Mouse (Mus musculus): ENCODE results near the gene C1galt1. TPM values are rescaled to one million over a fixed set of nuclear protein-coding genes. Genes with fewer than 3 reads are reported as not detected.

Gene C1galt1
- polyA plus RNA-seq, 1 experiment from 2014 or later = 10.0 TPM

GRCm38 (mm10) chr6:7881595-7882128, 37.0 kb downstream of the C1galt1 start:
- Histone ChIP-seq H3K4me2 (replicated peaks; ENCODE audit: low read depth, low read length) (no peak overlapping the region), H3K9me3 (ENCODE audit: control insufficient read depth, low read depth, low read length) (no peaks in the 10 kb centered on the region), H3K9ac (replicated peaks; ENCODE audit: low read depth, low read length) (no peak overlapping the region), H3K4me1 (ENCODE audit: control insufficient read depth, insufficient read depth, low read length) (no peaks in the 10 kb centered on the region), H3K36me3 (ENCODE audit: control insufficient read depth, insufficient read depth, low read length) (no peaks in the 10 kb centered on the region), H3K27me3 (ENCODE audit: control insufficient read depth, insufficient read depth, low read length) (no peaks in the 10 kb centered on the region), H3K4me3 (ENCODE audit: low read depth, low read length) (no peak overlapping the region), H3K27ac (ENCODE audit: low read length) (no peak overlapping the region)
- no peak for ATAC-seq (ENCODE audit: insufficient number of reproducible peaks, insufficient read depth, low FRiP score, low read depth)
- 78% methylated on average over 1 of the region's 1 CpGs for WGBS

GRCm38 (mm10) chr6:7882520-7882919, 37.9 kb downstream of the C1galt1 start:
- no peak for ATAC-seq (ENCODE audit: insufficient number of reproducible peaks, insufficient read depth, low FRiP score, low read depth)
- H3K4me2 ChIP-seq (replicated peaks; ENCODE audit: low read depth, low read length) = no peak overlapping the region
- H3K36me3 ChIP-seq (ENCODE audit: control insufficient read depth, insufficient read depth, low read length) = no peaks in the 10 kb centered on the region
- no peak overlapping the region for H3K27ac ChIP-seq (ENCODE audit: low read length)
- no peak overlapping the region for H3K4me3 ChIP-seq (ENCODE audit: low read depth, low read length)
- 70% methylated on average over 13 of the region's 13 CpGs for WGBS
- no peaks in the 10 kb centered on the region for H3K9me3 ChIP-seq (ENCODE audit: control insufficient read depth, low read depth, low read length)
- H3K27me3 ChIP-seq (ENCODE audit: control insufficient read depth, insufficient read depth, low read length) = no peaks in the 10 kb centered on the region
- H3K9ac ChIP-seq (replicated peaks; ENCODE audit: low read depth, low read length) = no peak overlapping the region
- H3K4me1 ChIP-seq (ENCODE audit: control insufficient read depth, insufficient read depth, low read length) = no peaks in the 10 kb centered on the region

DNA sequence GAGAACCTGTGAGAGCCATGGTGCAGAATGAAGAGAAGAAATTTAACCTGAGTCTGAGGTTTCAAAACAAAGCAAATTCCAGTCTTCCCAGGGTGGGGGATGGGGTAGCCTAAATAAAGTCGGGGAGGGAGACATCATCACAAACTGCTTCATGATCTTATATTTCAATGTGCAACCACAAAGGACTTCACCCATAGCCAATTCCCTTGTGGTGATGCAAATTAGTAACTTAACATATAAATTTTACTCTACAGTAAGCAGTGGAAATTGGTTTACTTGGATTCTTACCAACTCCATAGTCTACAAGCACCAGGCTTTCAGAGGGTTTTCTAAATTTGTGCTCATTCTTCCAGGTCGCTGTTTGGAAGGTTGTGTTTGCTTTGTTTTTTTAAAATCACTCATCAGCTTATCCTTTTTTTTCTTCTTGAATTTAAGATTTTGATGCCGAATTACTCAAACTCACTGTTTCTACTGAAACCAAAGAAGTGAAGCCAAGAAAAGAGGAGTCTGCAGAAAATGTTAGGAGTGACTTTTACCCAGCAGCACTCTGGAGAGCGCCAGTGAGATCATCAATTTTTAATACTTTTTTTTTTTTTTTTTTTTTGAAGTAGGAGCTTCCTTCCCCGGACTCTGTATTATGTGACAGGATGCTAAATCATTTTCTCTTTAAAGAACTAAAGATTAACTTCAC, 41.5 kb downstream of the C1galt1 start:
- Histone ChIP-seq H3K4me1 (ENCODE audit: control insufficient read depth, insufficient read depth, low read length) (no peaks in the 10 kb centered on the region), H3K9ac (replicated peaks; ENCODE audit: low read depth, low read length) (no peak overlapping the region), H3K36me3 (ENCODE audit: control insufficient read depth, insufficient read depth, low read length) (no peaks in the 10 kb centered on the region), H3K4me3 (ENCODE audit: low read depth, low read length) (no peak overlapping the region), H3K9me3 (ENCODE audit: control insufficient read depth, low read depth, low read length) (no peaks in the 10 kb centered on the region), H3K4me2 (replicated peaks; ENCODE audit: low read depth, low read length) (no peak overlapping the region), H3K27me3 (ENCODE audit: control insufficient read depth, insufficient read depth, low read length) (no peaks in the 10 kb centered on the region), H3K27ac (ENCODE audit: low read length) (no peak overlapping the region)
- ATAC-seq (ENCODE audit: insufficient number of reproducible peaks, insufficient read depth, low FRiP score, low read depth) = no peak
- 61% methylated on average over 5 of the region's 5 CpGs for WGBS

DNA sequence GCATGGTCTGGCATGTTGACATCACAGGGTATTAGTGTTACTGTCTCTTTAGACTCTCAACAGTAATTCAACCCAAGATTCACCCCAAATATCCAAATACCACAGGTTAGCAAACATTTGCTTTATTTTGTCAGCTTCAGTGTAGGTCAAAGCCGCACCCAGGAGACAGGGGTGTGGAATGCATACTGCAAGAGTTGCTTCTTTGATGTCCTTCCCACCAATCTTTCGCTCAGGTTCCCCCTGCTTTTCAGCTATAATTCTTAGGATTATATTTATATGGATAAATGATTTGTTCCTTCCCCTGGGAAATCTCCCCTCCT, 42.0 kb downstream of the C1galt1 start:
- no peak for ATAC-seq (ENCODE audit: insufficient number of reproducible peaks, insufficient read depth, low FRiP score, low read depth)
- Histone ChIP-seq H3K4me3 (ENCODE audit: low read depth, low read length) (no peak overlapping the region), H3K9me3 (ENCODE audit: control insufficient read depth, low read depth, low read length) (no peaks in the 10 kb centered on the region), H3K9ac (replicated peaks; ENCODE audit: low read depth, low read length) (no peak overlapping the region), H3K4me2 (replicated peaks; ENCODE audit: low read depth, low read length) (no peak overlapping the region), H3K4me1 (ENCODE audit: control insufficient read depth, insufficient read depth, low read length) (no peaks in the 10 kb centered on the region), H3K27ac (ENCODE audit: low read length) (no peak overlapping the region), H3K27me3 (ENCODE audit: control insufficient read depth, insufficient read depth, low read length) (no peaks in the 10 kb centered on the region), H3K36me3 (ENCODE audit: control insufficient read depth, insufficient read depth, low read length) (no peaks in the 10 kb centered on the region)
- WGBS = 45% methylated on average over 2 of the region's 2 CpGs

DNA sequence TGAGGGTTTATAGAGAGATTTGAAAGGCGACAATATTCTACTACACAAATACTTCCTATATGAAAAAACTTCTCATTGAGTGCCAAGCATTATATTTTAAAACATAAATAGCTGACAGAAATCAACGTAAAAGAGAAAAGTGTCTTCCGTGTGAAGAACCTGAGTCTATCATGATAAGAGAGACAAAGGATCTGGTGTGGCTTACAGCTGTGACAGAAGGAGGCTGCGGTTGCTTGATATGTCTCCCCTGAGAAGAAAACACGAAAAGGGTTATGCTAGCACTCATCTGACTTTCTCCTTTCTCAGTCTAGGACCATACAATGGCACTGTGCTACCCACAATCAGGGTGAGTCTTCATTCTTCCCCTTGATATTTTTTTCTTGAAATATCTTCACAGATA, 51.7 kb downstream of the C1galt1 start:
- WGBS = 78% methylated on average over 5 of the region's 5 CpGs
- H3K4me1 ChIP-seq (ENCODE audit: control insufficient read depth, insufficient read depth, low read length) = no peaks in the 10 kb centered on the region
- no peaks in the 10 kb centered on the region for H3K27me3 ChIP-seq (ENCODE audit: control insufficient read depth, insufficient read depth, low read length)
- H3K9ac ChIP-seq (replicated peaks; ENCODE audit: low read depth, low read length) = no peak overlapping the region
- no peak overlapping the region for H3K4me2 ChIP-seq (replicated peaks; ENCODE audit: low read depth, low read length)
- no peak for ATAC-seq (ENCODE audit: insufficient number of reproducible peaks, insufficient read depth, low FRiP score, low read depth)
- no peak overlapping the region for H3K4me3 ChIP-seq (ENCODE audit: low read depth, low read length)
- no peaks in the 10 kb centered on the region for H3K9me3 ChIP-seq (ENCODE audit: control insufficient read depth, low read depth, low read length)
- H3K36me3 ChIP-seq (ENCODE audit: control insufficient read depth, insufficient read depth, low read length) = no peaks in the 10 kb centered on the region
- H3K27ac ChIP-seq (ENCODE audit: low read length) = no peak overlapping the region

DNA sequence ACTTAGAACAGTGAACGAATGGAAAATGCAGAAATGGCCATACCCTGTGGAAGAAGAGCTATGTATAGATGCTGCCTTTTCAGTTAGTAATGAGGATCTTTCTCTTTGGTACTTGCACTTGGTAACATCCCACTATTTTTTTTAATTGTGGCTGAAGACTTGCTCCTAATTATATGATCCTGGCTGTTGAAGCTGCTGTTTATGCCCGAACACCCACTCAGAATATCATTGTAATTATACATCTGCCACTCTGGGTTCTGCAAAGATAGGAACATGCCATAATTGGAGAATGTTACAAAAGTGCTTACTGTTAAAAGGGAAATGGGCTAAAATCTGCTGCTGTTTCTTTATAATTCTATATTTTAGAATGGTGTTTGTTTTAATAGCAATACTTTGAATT, 67.4 kb downstream of the C1galt1 start:
- WGBS = 72% methylated on average over 2 of the region's 2 CpGs
- Histone ChIP-seq H3K27me3 (ENCODE audit: control insufficient read depth, insufficient read depth, low read length) (no peaks in the 10 kb centered on the region), H3K4me1 (ENCODE audit: control insufficient read depth, insufficient read depth, low read length) (no peaks in the 10 kb centered on the region), H3K4me2 (replicated peaks; ENCODE audit: low read depth, low read length) (no peak overlapping the region), H3K27ac (ENCODE audit: low read length) (no peak overlapping the region), H3K36me3 (ENCODE audit: control insufficient read depth, insufficient read depth, low read length) (no peaks in the 10 kb centered on the region), H3K4me3 (ENCODE audit: low read depth, low read length) (no peak overlapping the region), H3K9ac (replicated peaks; ENCODE audit: low read depth, low read length) (no peak overlapping the region), H3K9me3 (ENCODE audit: control insufficient read depth, low read depth, low read length) (no peaks in the 10 kb centered on the region)
- ATAC-seq (ENCODE audit: insufficient number of reproducible peaks, insufficient read depth, low FRiP score, low read depth) = no peak

Other genes starting within 250 kb of the C1galt1 start
- 78.0 and 100 TPM in 2 replicates for gene Asns, start 151.6 kb upstream of the C1galt1 start, polyA plus RNA-seq (2014; fragmentation: Nextera tagmentation; extraction: Ambion mirVana)